Mouse (Mus musculus) ES-E14 (cell line): ENCODE measurements around the gene Trabd. TPM values are rescaled to one million over a fixed set of nuclear protein-coding genes. Genes with fewer than 3 reads are reported as not detected.

ENCODE experiments used
- DNase-seq: peaks from one replicate; pipeline ENCODE4 v3.0.0-alpha.2; 2013; ENCODE audit warnings: low read depth, low spot score
- H3K27ac ChIP-seq: 2 replicates; pipeline ENCODE4 v1.5.1; 2012; ENCODE audit warnings: low read depth, mild to moderate bottlenecking, low read length, moderate library complexity, mixed read lengths; ENCODE audit not compliant: poor library complexity, insufficient read depth, severe bottlenecking
- H3K36me3 ChIP-seq: 2 replicates; pipeline ENCODE4 v1.6.1; 2012; ENCODE audit warnings: mild to moderate bottlenecking, low read length, moderate library complexity, mixed read lengths; ENCODE audit not compliant: control insufficient read depth, poor library complexity, insufficient read depth, severe bottlenecking
- H3K4me1 ChIP-seq, 2 experiments: fragments of 150-350 bp in 1 of 2; sonication (generic) in 1 of 2; 2 replicates each; pipeline ENCODE4 v1.6.1; 2012; ENCODE audit warnings: low read length in 2 of 2, mild to moderate bottlenecking in 1 of 2, mixed read lengths in 1 of 2; ENCODE audit not compliant: control insufficient read depth in 2 of 2, insufficient read depth in 2 of 2, poor library complexity in 1 of 2
- H3K4me3 ChIP-seq, 2 experiments: fragments of 150-350 bp in 1 of 2; sonication (generic) in 1 of 2; 2 replicates each; pipeline ENCODE4 v1.5.1; 2012; ENCODE audit warnings: low read length in 2 of 2, low read depth in 1 of 2, mild to moderate bottlenecking in 1 of 2, mixed read lengths in 1 of 2; ENCODE audit not compliant: insufficient read depth in 1 of 2, poor library complexity in 1 of 2, severe bottlenecking in 1 of 2
- H3K9ac ChIP-seq: 2 replicates; pipeline ENCODE4 v1.6.1; 2012; ENCODE audit warnings: low read depth, mild to moderate bottlenecking, low read length, mixed read lengths; ENCODE audit not compliant: poor library complexity, insufficient read depth, severe bottlenecking
- H3K9me3 ChIP-seq: fragments of 150-350 bp; sonication (generic); 2 replicates; pipeline ENCODE4 v1.6.1; 2012; ENCODE audit warnings: low read depth, mild to moderate bottlenecking, low read length; ENCODE audit not compliant: control insufficient read depth, insufficient read depth
- CHD2 ChIP-seq: IDR thresholded peaks from 2 replicates; pipeline ENCODE4 v1.6.1; 2014; ENCODE audit warnings: mild to moderate bottlenecking, low read depth, low read length, inconsistent platforms
- HCFC1 ChIP-seq: IDR thresholded peaks from 2 replicates; pipeline ENCODE4 v1.6.1; 2012; ENCODE audit warnings: low read length, inconsistent platforms, borderline replicate concordance; ENCODE audit not compliant: insufficient read depth
- MAFK ChIP-seq: IDR thresholded peaks from 2 replicates; pipeline ENCODE4 v1.6.1; 2014; ENCODE audit warnings: mild to moderate bottlenecking, low read depth, low read length, inconsistent platforms; ENCODE audit not compliant: insufficient read depth
- ZC3H11A ChIP-seq: IDR thresholded peaks from 2 replicates; pipeline ENCODE4 v1.6.1; 2012; ENCODE audit warnings: low read depth, mild to moderate bottlenecking, inconsistent platforms, low read length, borderline replicate concordance
- ZNF384 ChIP-seq: IDR thresholded peaks from 2 replicates; pipeline ENCODE4 v1.6.1; 2012; ENCODE audit warnings: low read depth, low read length, inconsistent platforms
- in situ Hi-C, 2 experiments: fragments of 600-800 bp; cut with MboI; formaldehyde crosslinking; loops; one replicate each; pipeline ENCODE4 v1.15.1; 2025; ENCODE audit warnings: low sequenced_read_pairs in 2 of 2, inconsistent platforms in 1 of 2; ENCODE audit not compliant: unreplicated experiment in 2 of 2
- total RNA-seq: library from RNA; depleted of rRNA; stranded (reverse); fragments of 300-350 nt; gene quantifications from 2 replicates; pipeline ENCODE4 v1.2.3, GENCODE M21; 2012; rRNA removed

Trabd gene
- total RNA-seq, 1 experiment: 29.9 TPM

DNA sequence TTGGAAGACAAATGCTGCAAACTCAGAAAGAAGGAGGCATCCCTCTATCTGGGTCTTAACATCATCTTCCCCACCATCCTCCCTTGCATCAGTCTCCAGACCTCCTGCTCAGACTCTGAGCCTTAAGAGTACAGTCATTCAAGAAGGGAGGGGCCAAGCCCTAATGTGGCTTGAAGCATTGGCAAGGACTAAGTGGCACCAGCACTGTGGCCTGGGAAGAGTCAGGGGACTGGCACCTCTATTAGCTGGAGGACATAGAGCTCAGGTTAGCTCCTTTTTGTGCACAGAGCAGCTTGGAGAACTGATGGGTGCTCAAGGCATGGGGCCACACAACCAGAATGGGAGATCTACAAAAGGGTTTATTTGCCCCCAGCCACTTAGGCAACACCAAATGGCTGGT is 55.3 kb downstream of the Trabd start:
- H3K36me3 ChIP-seq: peaks cover 6% of the 10 kb centered on the region; the same call in 1 of the 2 replicates
- peaks cover 0 to 6% of the 10 kb centered on the region in 2 experiments; a peak in 1 of 4 replicates for H3K4me1 ChIP-seq
- TF ChIP-seq CHD2 (no peak), ZNF384 (no peak), ZC3H11A (no peak), HCFC1 (no peak)
- H3K9me3 ChIP-seq: no peaks in the 10 kb centered on the region
- no peak overlapping the region for H3K9ac ChIP-seq
- no peak overlapping the region for H3K27ac ChIP-seq
- no peak for DNase-seq
- in situ Hi-C loops: no loop called here
- no peak overlapping the region for H3K4me3 ChIP-seq

DNA sequence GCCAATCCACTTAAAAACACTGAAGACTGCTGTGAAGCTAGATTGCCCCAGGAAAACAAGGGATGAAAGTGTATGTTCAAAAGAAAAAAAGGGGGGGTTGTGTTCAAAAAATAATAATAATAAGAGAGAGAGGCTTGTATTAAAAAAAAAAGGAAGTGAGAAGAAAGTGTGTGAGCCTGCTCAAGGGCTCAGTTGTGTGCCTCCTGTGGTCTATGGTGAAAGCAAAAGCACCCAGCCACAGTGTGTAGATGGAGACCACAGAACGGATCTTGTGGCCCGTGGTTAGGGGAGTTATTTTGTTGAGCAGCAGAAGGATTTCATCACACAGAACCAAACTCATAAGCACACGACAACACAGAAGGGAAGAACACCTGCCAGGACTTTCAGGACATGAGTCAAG is 56.4 kb downstream of the Trabd start:
- no peak overlapping the region for H3K9ac ChIP-seq
- H3K4me3 ChIP-seq: no peak overlapping the region
- peaks cover 6% of the 10 kb centered on the region; the same call in 1 of the 2 replicates for H3K36me3 ChIP-seq
- TF ChIP-seq HCFC1 (no peak), CHD2 (no peak), ZC3H11A (no peak), ZNF384 (no peak), MAFK (no peak)
- no peak for DNase-seq
- no peak overlapping the region for H3K27ac ChIP-seq
- in situ Hi-C loops: no loop called here
- H3K4me1 ChIP-seq: peaks cover 0 to 6% of the 10 kb centered on the region in 2 experiments; a peak in 1 of 4 replicates
- no peaks in the 10 kb centered on the region for H3K9me3 ChIP-seq

Other genes starting within 250 kb of the Trabd start
- gene Pim3, start 212.9 kb upstream of the Trabd start, total RNA-seq: 159 and 169 TPM in 2 replicates
- gene Ttll8, start 120.7 kb upstream of the Trabd start, total RNA-seq: 0.11 and 0.13 TPM in 2 replicates
- gene Mlc1, start 96.1 kb upstream of the Trabd start, total RNA-seq: 0.32 and 0.36 TPM in 2 replicates
- 26.7 and 34.4 TPM in 2 replicates for gene Mov10l1, start 92.2 kb upstream of the Trabd start, total RNA-seq
- 0.22 and 0.58 TPM in 2 replicates for gene Panx2, start 15.4 kb upstream of the Trabd start, total RNA-seq
- 7.5 and 8.7 TPM in 2 replicates for gene Selenoo, start 14.0 kb downstream of the Trabd start, total RNA-seq
- 37.3 and 45.0 TPM in 2 replicates for gene Tubgcp6, start 48.0 kb downstream of the Trabd start, total RNA-seq
- gene Hdac10, start 53.6 kb downstream of the Trabd start, total RNA-seq: 7.4 and 11.4 TPM in 2 replicates
- 8.1 and 10.6 TPM in 2 replicates for gene Mapk12, start 65.6 kb downstream of the Trabd start, total RNA-seq
- gene Mapk11, start 74.5 kb downstream of the Trabd start, total RNA-seq: 6.6 and 12.7 TPM in 2 replicates
- gene Plxnb2, start 105.7 kb downstream of the Trabd start, total RNA-seq: 116 and 178 TPM in 2 replicates
- gene Dennd6b, start 121.4 kb downstream of the Trabd start, total RNA-seq: 14.4 and 24.7 TPM in 2 replicates
- gene Ppp6r2, start 136.4 kb downstream of the Trabd start, total RNA-seq: 8.6 and 9.2 TPM in 2 replicates
- 134 and 169 TPM in 2 replicates for gene Sbf1, start 240.2 kb downstream of the Trabd start, total RNA-seq
- 4.6 and 7.8 TPM in 2 replicates for gene Adm2, start 247.6 kb downstream of the Trabd start, total RNA-seq